Mouse (Mus musculus) brown adipose tissue, adult 24 weeks (tissue): ENCODE data around the gene AU022751. TPM values are rescaled to one million over a fixed set of nuclear protein-coding genes. Genes with fewer than 3 reads are reported as not detected.
"Not testable (repeated sequence)": the region's sequence is repeated elsewhere in the genome, so short reads cannot be mapped to it uniquely, and the experiment has no call there.

Experiments
- H3K27ac ChIP-seq: fragments of 200-500 bp; replicated peaks from 2 replicates; pipeline ENCODE4 v1.5.1; 2012; ENCODE audit warnings: low read depth, mild to moderate bottlenecking, low read length
- H3K4me1 ChIP-seq: fragments of 200-500 bp; 2 replicates; pipeline ENCODE4 v1.6.1; 2012; ENCODE audit warnings: low read length, mixed read lengths; ENCODE audit not compliant: control insufficient read depth, insufficient read depth, insufficient read length
- H3K4me3 ChIP-seq: fragments of 200-500 bp; 2 replicates; pipeline ENCODE4 v1.5.1; 2012; ENCODE audit warnings: low read depth, mild to moderate bottlenecking, low read length, moderate library complexity; ENCODE audit not compliant: insufficient read depth
- polyA plus RNA-seq: library from polyadenylated mRNA; stranded (reverse); fragments of >200 nt; gene quantifications from 2 replicates; pipeline ENCODE4 v1.2.4, GENCODE M21; 2012; ENCODE audit not compliant: missing spikeins, insufficient read depth, insufficient read length

Gene AU022751
- not detected in 2 replicates for polyA plus RNA-seq

DNA sequence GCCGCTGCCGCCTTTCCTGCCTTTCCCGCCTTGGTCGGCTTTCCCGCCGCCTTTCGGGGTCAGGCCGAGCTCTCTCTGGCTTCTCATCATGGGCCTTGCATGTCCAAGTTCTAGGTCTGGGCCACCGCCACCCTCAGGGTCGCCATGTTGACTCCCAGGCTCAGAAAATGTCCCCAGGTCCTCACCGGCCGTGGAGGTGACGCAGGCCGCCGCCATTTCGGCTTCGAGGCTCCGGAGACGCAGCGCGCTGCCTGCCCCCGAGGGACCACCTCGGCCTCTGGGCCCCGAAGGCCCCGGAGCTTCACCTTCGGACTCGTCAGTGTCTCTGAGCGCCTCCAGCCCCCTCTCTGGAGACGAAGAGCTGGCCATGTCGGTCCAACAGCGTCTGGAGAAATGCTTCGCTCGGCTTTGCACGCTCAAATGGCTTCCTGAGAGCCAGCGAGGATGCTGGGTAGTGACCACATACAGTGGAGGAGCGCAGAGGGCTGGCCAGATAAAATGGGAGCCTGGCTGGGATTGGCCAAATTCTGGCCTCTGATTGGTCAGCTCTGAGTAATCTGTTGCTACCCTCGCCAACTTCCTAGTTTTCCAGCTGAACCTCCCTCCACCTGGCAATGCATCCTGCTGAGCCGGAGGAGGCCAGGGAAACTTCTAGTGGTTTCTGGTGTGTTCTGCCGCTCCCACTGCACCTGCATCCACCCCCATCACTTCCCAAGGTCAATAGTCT, at the start of gene AU022751:
TSS of gene AU022751 (minus strand) at position 466 of the 727 bp plus-strand sequence.
- Histone ChIP-seq H3K4me1 (no peaks in the 10 kb centered on the region), H3K4me3 (no peak within 1 kb of the TSS), H3K27ac (no peak within 1 kb of the TSS)

DNA sequence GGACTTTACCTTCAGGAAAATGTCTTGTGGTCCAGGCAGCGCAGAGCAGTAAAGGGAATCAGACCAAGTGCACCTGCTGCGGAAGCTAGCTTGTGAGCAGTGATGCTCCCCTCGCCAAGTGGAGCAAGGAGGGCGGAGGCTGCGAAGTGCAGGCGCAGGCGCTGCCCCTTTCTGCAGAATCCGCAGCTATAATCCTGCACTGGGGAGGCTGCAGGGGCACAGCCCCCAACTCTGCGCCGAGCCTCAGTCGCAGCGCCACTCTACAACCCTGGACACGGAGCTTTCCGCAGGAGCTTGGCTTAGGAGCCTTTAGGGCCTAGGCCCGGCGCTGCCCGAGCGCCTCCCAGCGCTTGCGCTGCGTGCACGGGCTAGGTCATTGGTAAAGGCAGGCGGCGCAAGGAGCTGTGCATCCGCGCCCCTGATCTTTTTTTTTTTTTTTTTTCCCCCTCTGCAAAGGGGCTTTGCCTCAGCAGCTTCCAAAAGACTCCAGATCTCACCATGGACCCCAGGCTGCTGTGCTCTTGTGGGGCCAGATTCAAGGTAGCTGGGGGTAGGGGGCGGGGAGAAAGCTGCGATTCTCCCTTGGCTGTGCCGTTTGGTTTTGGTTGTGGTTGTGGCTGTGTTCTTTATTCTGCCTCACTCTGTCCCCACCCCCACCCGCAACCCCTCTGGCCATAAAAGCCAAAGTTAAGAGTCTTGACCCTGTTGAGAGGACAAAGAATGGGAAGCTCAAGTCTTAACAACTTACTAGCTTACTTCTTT, 9.0 kb upstream of the AU022751 start:
- Histone ChIP-seq H3K27ac (no peak overlapping the region), H3K4me1 (no peaks in the 10 kb centered on the region), H3K4me3 (no peak overlapping the region)

DNA sequence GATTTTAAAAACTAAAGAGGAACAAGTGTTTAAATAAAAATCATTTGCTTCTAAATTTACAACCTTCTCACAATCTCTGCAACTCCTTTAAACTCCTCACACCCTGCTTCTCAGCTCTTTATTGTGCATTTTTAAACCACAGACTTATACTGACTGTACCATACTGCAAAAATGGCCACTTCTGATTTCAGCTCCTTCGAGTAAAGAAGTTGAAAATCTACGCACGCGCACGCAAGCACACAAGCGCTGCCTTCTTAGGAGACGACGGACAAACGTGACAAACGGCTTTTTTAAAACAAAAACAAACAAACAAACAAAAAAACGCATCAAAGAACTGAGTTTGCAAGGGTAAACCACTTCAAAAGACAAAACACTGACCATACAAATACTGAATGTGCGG, 8.3 kb upstream of the AU022751 start:
- Histone ChIP-seq H3K4me1 (no peaks in the 10 kb centered on the region), H3K4me3 (no peak overlapping the region), H3K27ac (no peak overlapping the region)

DNA sequence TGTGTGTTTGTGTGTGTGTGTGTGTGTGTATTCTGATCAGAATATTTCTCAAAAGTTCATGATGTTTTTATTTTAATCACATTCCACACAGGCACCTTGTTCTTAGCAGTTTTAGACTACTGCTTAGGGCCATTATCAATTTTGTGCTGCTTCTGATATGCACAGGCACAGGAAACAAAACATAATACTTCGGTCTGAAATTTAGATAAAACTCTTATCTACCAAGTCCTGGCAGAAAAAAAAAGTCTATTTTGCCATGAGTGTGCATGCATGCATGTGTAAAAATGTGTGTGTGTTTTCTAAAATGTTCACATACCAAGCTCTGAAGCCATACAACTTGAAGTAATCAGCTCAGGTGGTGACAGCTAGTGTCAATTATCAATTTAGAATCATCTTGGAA, 21.7 kb downstream of the AU022751 start:
- no peak overlapping the region for H3K27ac ChIP-seq
- H3K4me3 ChIP-seq: no peak overlapping the region
- H3K4me1 ChIP-seq: no peaks in the 10 kb centered on the region

DNA sequence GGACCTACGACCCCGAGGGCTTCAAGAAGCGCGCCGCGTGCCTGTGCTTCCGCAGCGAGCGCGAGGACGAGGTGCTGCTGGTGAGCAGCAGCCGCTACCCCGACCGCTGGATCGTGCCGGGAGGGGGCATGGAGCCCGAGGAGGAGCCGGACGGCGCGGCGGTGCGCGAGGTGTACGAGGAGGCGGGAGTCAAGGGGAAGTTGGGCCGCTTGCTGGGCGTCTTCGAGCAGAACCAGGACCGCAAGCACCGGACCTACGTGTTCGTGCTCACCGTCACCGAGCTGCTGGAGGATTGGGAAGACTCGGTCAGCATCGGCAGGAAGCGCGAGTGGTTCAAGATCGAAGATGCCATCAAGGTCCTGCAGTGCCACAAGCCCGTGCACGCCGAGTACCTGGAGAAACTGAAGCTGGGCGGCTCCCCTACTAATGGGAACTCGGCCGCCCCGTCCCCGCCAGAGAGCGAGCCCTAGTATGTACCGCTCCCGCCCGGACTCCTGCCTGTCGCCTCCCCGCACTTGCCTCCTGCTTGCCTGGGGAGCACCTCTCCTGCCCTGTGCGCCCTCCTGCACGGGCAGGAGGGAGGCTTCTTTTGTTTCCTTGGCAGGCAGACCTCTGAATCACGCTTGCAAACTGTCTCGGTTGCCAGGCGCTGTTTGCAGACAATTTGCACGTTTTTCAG, 35.1 kb downstream of the AU022751 start:
- not testable (repeated sequence) for H3K27ac ChIP-seq, H3K4me1 ChIP-seq, H3K4me3 ChIP-seq

DNA sequence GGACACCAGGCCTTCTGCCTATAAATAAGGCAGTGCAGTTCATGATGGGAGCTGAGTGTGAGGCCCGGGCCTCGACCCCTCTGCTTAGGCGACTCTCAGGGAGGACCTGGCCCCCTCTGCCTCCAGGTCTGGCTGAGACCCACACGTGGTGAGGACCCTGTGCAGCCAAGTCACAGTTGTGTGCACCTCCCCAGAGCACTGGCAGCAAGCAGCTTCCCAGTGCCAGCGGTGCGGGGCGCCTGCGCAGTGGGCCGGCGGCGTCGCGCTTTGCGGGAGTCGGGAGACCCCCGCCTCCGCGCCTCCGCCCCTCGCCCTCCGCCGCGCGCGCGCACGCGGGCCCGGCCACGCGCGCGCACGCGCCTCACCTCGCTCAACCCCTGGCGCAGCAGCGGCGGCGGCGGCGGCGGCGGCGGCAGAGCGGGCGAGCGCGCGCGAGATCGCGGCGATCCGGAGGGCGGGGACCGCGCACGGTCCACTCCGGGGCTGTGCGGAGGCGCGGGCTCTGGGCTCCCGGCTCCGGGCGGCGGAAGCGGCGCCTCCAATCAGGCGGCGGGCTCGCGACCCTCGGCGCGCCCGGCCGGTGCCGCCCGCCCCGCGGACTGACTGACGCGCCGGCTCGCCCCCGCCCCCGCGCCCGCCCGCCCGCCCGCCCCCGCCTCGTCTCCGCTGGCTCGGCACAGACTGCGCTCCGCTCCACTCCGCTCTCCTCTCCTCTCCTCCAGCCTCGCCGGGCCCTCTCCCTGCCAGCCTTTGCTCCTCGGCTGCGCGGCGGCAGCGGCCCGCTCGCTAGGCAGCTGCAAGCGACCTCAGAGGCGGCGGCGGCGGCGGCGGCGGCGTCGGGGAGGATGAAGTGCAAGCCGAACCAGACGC, 35.9 kb downstream of the AU022751 start, which contains the start of gene Nudt11:
TSS of gene Nudt11 (plus strand) at position 388 of the 870 bp plus-strand sequence.
- H3K27ac ChIP-seq, H3K4me1 ChIP-seq, H3K4me3 ChIP-seq: not testable (repeated sequence)

Other genes starting within 250 kb of the AU022751 start
- 0.40 TPM in 1 of 2 replicates, not detected in the other for gene Nudt11, start 36.0 kb downstream of the AU022751 start, polyA plus RNA-seq
- gene Nudt10, start 89.6 kb upstream of the AU022751 start, polyA plus RNA-seq: not detected in 2 replicates
- not detected in 2 replicates for gene Bmp15, start 237.3 kb upstream of the AU022751 start, polyA plus RNA-seq